In genomic region chr6:56765265-56765664, GRCm38 (mm10) we compare ENCODE assay signal across 24 mouse cellular contexts. TPM values are rescaled to one million over a fixed set of nuclear protein-coding genes. Genes with fewer than 3 reads are reported as not detected.
A peak's percentile ranks its signal among the peaks of the same experiment; 100 is the strongest.
DNase-seq lines count a peak whose midpoint lies in the region; ATAC-seq and TF ChIP-seq lines count a peak whose summit lies in the region.
"Had no signal": no experiment of that assay in that cellular context is flagged by ENCODE, and none has a peak within 500 bp of the region (broad histone marks: within the 10 kb centered on the region; RNA-seq: fewer than 3 reads in every experiment).

No protein-coding gene starts in this region.

- in situ Hi-C loops in CH12.LX (cut with MboI; ENCODE audit: low pct_ligation_motif_present, low pct_unique_long_range_greater_than_20kb, low sequenced_read_pairs): no loop called here

- no peak for TF ChIP-seq RAD21 in CH12.LX (IDR thresholded peaks at IDR 0.05; ENCODE audit: low read depth, low read length)

- no peak overlapping the region for H3K27ac ChIP-seq in CH12.LX (ENCODE audit: insufficient read depth, low read depth)
- no peak overlapping the region for H3K27ac ChIP-seq in forebrain, embryonic 11.5 days (ENCODE audit: low read depth, low read length)
- H3K27ac ChIP-seq: embryonic facial prominence, embryonic 13.5 days; forebrain, embryonic 13.5 days; gastrocnemius, adult 2 months; heart, embryonic 13.5 days; hindbrain, embryonic 12.5 days; intestine, embryonic 15.5 days had no signal

- no peak for ATAC-seq in forebrain, embryonic 11.5 days (replicated peaks; ENCODE audit: low FRiP score)
- ATAC-seq: forebrain, embryonic 13.5 days; forebrain, postnatal 0 days; hindbrain, embryonic 16.5 days; intestine, embryonic 15.5 days had no signal

- peaks cover 7 to 23% of the 10 kb centered on the region in 2 experiments for H3K4me1 ChIP-seq in CH12.LX (ENCODE audit: control insufficient read depth in 1 of 2, insufficient read depth in 2 of 2)
- no peaks in the 10 kb centered on the region for H3K4me1 ChIP-seq in forebrain, embryonic 11.5 days (replicated peaks; ENCODE audit: control insufficient read depth, insufficient read depth, low read length)
- H3K4me1 ChIP-seq: embryonic facial prominence, embryonic 13.5 days; forebrain, embryonic 13.5 days; hindbrain, embryonic 12.5 days; intestine, embryonic 15.5 days had no signal

- no peak for TF ChIP-seq CTCF in CH12.LX (conservative IDR thresholded peaks at IDR 0.05 in 1 of 2, IDR thresholded peaks at IDR 0.05 in 1 of 2; ENCODE audit: low read depth in 2 of 2, low read length in 2 of 2)

- WGBS in forebrain, embryonic 11.5 days: 78% methylated on average over 3 of the region's 3 CpGs

- no peaks in the 10 kb centered on the region for H3K27me3 ChIP-seq in CH12.LX (replicated peaks)
- no peaks in the 10 kb centered on the region for H3K27me3 ChIP-seq in forebrain, embryonic 11.5 days (ENCODE audit: control insufficient read depth, insufficient read depth, low read length)
- H3K27me3 ChIP-seq: embryonic facial prominence, embryonic 13.5 days; forebrain, embryonic 13.5 days; heart, embryonic 13.5 days; hindbrain, embryonic 12.5 days; intestine, embryonic 15.5 days; Patski had no signal

- H3K36me3 ChIP-seq in CH12.LX (replicated peaks in 1 of 2; ENCODE audit: control insufficient read depth in 1 of 2, insufficient read depth in 1 of 2, low read length in 1 of 2): peaks cover 0 to 30% of the 10 kb centered on the region in 2 experiments
- no peaks in the 10 kb centered on the region; the same call in 1 of the 2 replicates for H3K36me3 ChIP-seq in forebrain, embryonic 11.5 days (ENCODE audit: control insufficient read depth, insufficient read depth, low read length)
- H3K36me3 ChIP-seq: intestine, embryonic 15.5 days had no signal

- intact Hi-C loops in heart, postnatal 10 days (cut with DNase I): no loop called here

- dilution Hi-C loops in CH12.LX (cut with MboI; ENCODE audit: extremely low pct_ligation_motif_present, extremely low pct_unique_long_range_greater_than_20kb, low sequenced_read_pairs): no loop called here

- DNase-seq in heart, adult 11 months: peak; percentile 77
- no peak for DNase-seq in heart, postnatal 10 days
- DNase-seq in A20 (ENCODE audit: low read depth, low spot score): peak; percentile 64
- peak; percentile 27 for DNase-seq in CH12.LX (ENCODE audit: extremely low read depth)
- DNase-seq in induced T-regulatory cell, adult 2 months (ENCODE audit: low read depth): peak; percentile 73
- DNase-seq in left cerebral cortex, adult 9 months (ENCODE audit: low spot score in 2 of 2): no peak
- no peak for DNase-seq in forebrain, embryonic 11.5 days (ENCODE audit: low spot score)
- DNase-seq in layer of hippocampus, adult 8-10 months (ENCODE audit: low spot score in 2 of 2): no peak
- DNase-seq: adrenal gland, adult 2 months; adrenal gland, postnatal 25 days; cerebellum, adult 11 months; cerebellum, adult 8-10 months; cerebellum, postnatal 25 days; forebrain, postnatal 0 days; gastrocnemius, adult 2 months; gastrocnemius, postnatal 25 days; heart, postnatal 4 days had no signal

- no peaks in the 10 kb centered on the region for H3K9me3 ChIP-seq in CH12.LX (replicated peaks; ENCODE audit: low read length)
- no peaks in the 10 kb centered on the region for H3K9me3 ChIP-seq in forebrain, embryonic 11.5 days (ENCODE audit: control insufficient read depth, low read length)
- H3K9me3 ChIP-seq: embryonic facial prominence, embryonic 13.5 days; forebrain, embryonic 13.5 days; heart, embryonic 13.5 days; hindbrain, embryonic 12.5 days; intestine, embryonic 15.5 days had no signal

- H3K4me3 ChIP-seq in CH12.LX (replicated peaks in 1 of 3; ENCODE audit: low read depth in 2 of 3, low read length in 2 of 3, poor library complexity in 1 of 3): no peak overlapping the region
- H3K4me3 ChIP-seq in forebrain, embryonic 11.5 days (ENCODE audit: low read depth, low read length): no peak overlapping the region
- H3K4me3 ChIP-seq: embryonic facial prominence, embryonic 13.5 days; forebrain, embryonic 13.5 days; gastrocnemius, adult 2 months; heart, embryonic 13.5 days; hindbrain, embryonic 12.5 days; intestine, embryonic 15.5 days had no signal

- peak overlapping the region; percentile 8; the same call in 1 of the 2 replicates for H3K4me2 ChIP-seq in CH12.LX (ENCODE audit: insufficient read depth, low read depth, poor library complexity, severe bottlenecking)
- H3K4me2 ChIP-seq in forebrain, embryonic 11.5 days (ENCODE audit: low read depth, low read length, severe bottlenecking): no peak overlapping the region
- H3K4me2 ChIP-seq: embryonic facial prominence, embryonic 13.5 days; forebrain, embryonic 13.5 days; heart, embryonic 13.5 days; hindbrain, embryonic 12.5 days; intestine, embryonic 15.5 days had no signal

- no peaks in the 10 kb centered on the region for H3K79me2 ChIP-seq in CH12.LX (replicated peaks; ENCODE audit: control insufficient read depth, extremely low read depth, insufficient read depth, poor library complexity, severe bottlenecking)

- 0 out of 2 replicates have a peak, but pooled peaks have one; percentile 24 for TF ChIP-seq EP300 in CH12.LX (IDR thresholded peaks at IDR 0.05; ENCODE audit: low read length)

- no peak for TF ChIP-seq POLR2A in CH12.LX (IDR thresholded peaks at IDR 0.05; ENCODE audit: low read depth, low read length)

- H3K9ac ChIP-seq in CH12.LX (ENCODE audit: insufficient read depth, low read depth): no peak overlapping the region
- no peak overlapping the region for H3K9ac ChIP-seq in forebrain, embryonic 11.5 days (ENCODE audit: low read length)
- H3K9ac ChIP-seq: embryonic facial prominence, embryonic 13.5 days; forebrain, embryonic 13.5 days; forebrain, postnatal 0 days; heart, embryonic 13.5 days; hindbrain, embryonic 12.5 days; intestine, embryonic 15.5 days had no signal

TF ChIP-seq in CH12.LX, 34 proteins besides CTCF, POLR2A, EP300 and RAD21:
- TF ChIP-seq POLR2AphosphoS2 (IDR thresholded peaks at IDR 0.05; ENCODE audit: low read depth, low read length): no peak
- peak; percentile 21; the same call in 1 of the 2 replicates for TF ChIP-seq TCF12 (IDR thresholded peaks at IDR 0.05; ENCODE audit: low read depth, low read length)
- TF ChIP-seq IRF4 (IDR thresholded peaks at IDR 0.05; ENCODE audit: low read depth, low read length): peak; percentile 86

RNA-seq across cellular contexts. Expression of gene Kbtbd2, which starts 32.3 kb away (rescaled TPM):
- total RNA-seq in heart, postnatal 10 days (2021): 10 to 100 TPM; 38.3 to 43.1 TPM
- total RNA-seq in CH12.LX (2012; rRNA removed) (11.0 and 13.3 TPM in 2 replicates), CH12.LX (2014; rRNA removed) (29.5 and 34.2 TPM in 2 replicates)
- polyA plus RNA-seq in CH12.LX (2012; ENCODE audit: insufficient read length, low read depth): 8.4 and 9.3 TPM in 2 replicates
- 40.1 and 40.6 TPM in 2 replicates for polyA plus RNA-seq in forebrain, embryonic 11.5 days (2014; fragmentation: Nextera tagmentation; extraction: Ambion mirVana)
- 10 to 100 TPM; 49.4 to 68.1 (median 56.8) TPM for total RNA-seq in layer of hippocampus, adult 8-10 months (2022)

RNA-seq across cellular contexts. Expression of gene Avl9, which starts 50.6 kb away (rescaled TPM):
- total RNA-seq in heart, postnatal 10 days (2021): 1 to 10 TPM; 7.9 to 9.1 TPM
- 12.8 and 14.1 TPM in 2 replicates for total RNA-seq in CH12.LX (2012; rRNA removed)
- total RNA-seq in CH12.LX (2014; rRNA removed): 20.4 and 23.5 TPM in 2 replicates
- 11.2 and 13.1 TPM in 2 replicates for polyA plus RNA-seq in CH12.LX (2012; ENCODE audit: insufficient read length, low read depth)
- polyA plus RNA-seq in forebrain, embryonic 11.5 days (2014; fragmentation: Nextera tagmentation; extraction: Ambion mirVana): 29.6 and 32.2 TPM in 2 replicates
- 10 to 100 TPM; 39.9 to 53.0 (median 47.3) TPM for total RNA-seq in layer of hippocampus, adult 8-10 months (2022)

Comparison
In these comparisons a context has a peak if more than half of its experiments do, and no peak if none do; other contexts are left out.
1. DNase-seq: peak in heart, adult 11 months (single experiment), A20 (single experiment), CH12.LX (single experiment) and induced T-regulatory cell, adult 2 months (single experiment); none in heart, postnatal 10 days (0 of 2), left cerebral cortex, adult 9 months (0 of 2), forebrain, embryonic 11.5 days (single experiment) and layer of hippocampus, adult 8-10 months (0 of 2).